Mouse (Mus musculus): ENCODE results near the gene Ppp1r1a. TPM values are rescaled to one million over a fixed set of nuclear protein-coding genes. Genes with fewer than 3 reads are reported as not detected.

The Ppp1r1a gene
- polyA plus RNA-seq, 1 experiment: 0.07 TPM

- no peaks in the 10 kb centered on the region; the same call in 1 of the 2 replicates for H3K4me1 ChIP-seq (ENCODE audit: control insufficient read depth, insufficient read depth, low read length)
- TF ChIP-seq CTCF (IDR thresholded peaks at IDR 0.05; ENCODE audit: control insufficient read depth, insufficient read depth, insufficient replicate concordance, low read depth, low read length): no peak
- TF ChIP-seq POLR2A (IDR thresholded peaks at IDR 0.05; ENCODE audit: control insufficient read depth, low read depth, low read length): no peak
- H3K36me3 ChIP-seq (ENCODE audit: control insufficient read depth, insufficient read depth, low read length): no peaks in the 10 kb centered on the region
- H3K27me3 ChIP-seq (ENCODE audit: control insufficient read depth, insufficient read depth, low read length): no peaks in the 10 kb centered on the region
- H3K4me3 ChIP-seq (ENCODE audit: control insufficient read depth, low read depth, low read length): no peak overlapping the region
- H3K27ac ChIP-seq (ENCODE audit: control insufficient read depth, insufficient read depth, low read depth, low read length): no peak overlapping the region
These were observed 52.7 kb downstream of the Ppp1r1a start for GRCm38 (mm10) chr15:103485106-103485505.

- no peak overlapping the region for H3K4me3 ChIP-seq (ENCODE audit: control insufficient read depth, low read depth, low read length)
- TF ChIP-seq CTCF (IDR thresholded peaks at IDR 0.05; ENCODE audit: control insufficient read depth, insufficient read depth, insufficient replicate concordance, low read depth, low read length): no peak
- no peak for TF ChIP-seq POLR2A (IDR thresholded peaks at IDR 0.05; ENCODE audit: control insufficient read depth, low read depth, low read length)
- H3K27ac ChIP-seq (ENCODE audit: control insufficient read depth, insufficient read depth, low read depth, low read length): no peak overlapping the region
- H3K27me3 ChIP-seq (ENCODE audit: control insufficient read depth, insufficient read depth, low read length): no peaks in the 10 kb centered on the region
- no peaks in the 10 kb centered on the region for H3K36me3 ChIP-seq (ENCODE audit: control insufficient read depth, insufficient read depth, low read length)
- H3K4me1 ChIP-seq (ENCODE audit: control insufficient read depth, insufficient read depth, low read length): no peaks in the 10 kb centered on the region; the same call in 1 of the 2 replicates
These were observed 53.3 kb downstream of the Ppp1r1a start for GRCm38 (mm10) chr15:103484490-103484889.

DNA sequence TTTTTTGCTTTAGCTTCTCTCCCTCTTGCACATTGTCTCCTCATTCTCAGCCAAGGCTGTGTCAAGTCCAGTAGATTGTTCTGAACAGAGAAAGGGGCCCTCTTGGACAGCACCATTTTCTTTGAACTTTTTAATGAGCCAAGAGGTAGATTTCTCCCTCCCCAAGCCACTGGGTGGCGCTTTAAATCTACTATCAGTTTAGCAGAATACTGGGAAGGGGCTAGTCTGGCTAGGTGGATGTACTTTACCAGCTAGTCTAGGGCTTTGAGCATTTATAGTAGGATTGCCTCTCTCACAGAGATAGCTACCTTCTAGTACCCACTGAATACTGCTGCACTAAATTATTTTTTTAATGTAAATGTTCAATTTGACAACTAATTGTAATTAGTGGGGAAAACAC lies 55.3 kb downstream of the Ppp1r1a start:
- TF ChIP-seq CTCF (IDR thresholded peaks at IDR 0.05; ENCODE audit: control insufficient read depth, insufficient read depth, insufficient replicate concordance, low read depth, low read length) (no peak), POLR2A (IDR thresholded peaks at IDR 0.05; ENCODE audit: control insufficient read depth, low read depth, low read length) (no peak)
- no peaks in the 10 kb centered on the region for H3K36me3 ChIP-seq (ENCODE audit: control insufficient read depth, insufficient read depth, low read length)
- no peak overlapping the region for H3K27ac ChIP-seq (ENCODE audit: control insufficient read depth, insufficient read depth, low read depth, low read length)
- H3K4me1 ChIP-seq (ENCODE audit: control insufficient read depth, insufficient read depth, low read length): no peaks in the 10 kb centered on the region; the same call in 1 of the 2 replicates
- H3K4me3 ChIP-seq (ENCODE audit: control insufficient read depth, low read depth, low read length): no peak overlapping the region
- H3K27me3 ChIP-seq (ENCODE audit: control insufficient read depth, insufficient read depth, low read length): no peaks in the 10 kb centered on the region

Other genes starting within 250 kb of the Ppp1r1a start
- gene Gpr84, start 227.4 kb downstream of the Ppp1r1a start, polyA plus RNA-seq (2012; rRNA removed): 0.24 and 0.43 TPM in 2 replicates
- gene Zfp385a, start 197.9 kb downstream of the Ppp1r1a start, polyA plus RNA-seq (2012; rRNA removed): 84.7 and 92.7 TPM in 2 replicates
- gene Itga5, start 171.2 kb downstream of the Ppp1r1a start, polyA plus RNA-seq (2012; rRNA removed): 1.1 and 1.4 TPM in 2 replicates
- gene Gtsf1, start 107.5 kb downstream of the Ppp1r1a start, polyA plus RNA-seq (2012; rRNA removed): 491 and 515 TPM in 2 replicates
- 111 and 129 TPM in 2 replicates for gene Gtsf2, start 89.5 kb downstream of the Ppp1r1a start, polyA plus RNA-seq (2012; rRNA removed)
- 58.5 and 61.5 TPM in 2 replicates for gene Nckap1l, start 84.2 kb downstream of the Ppp1r1a start, polyA plus RNA-seq (2012; rRNA removed)
- gene Pde1b, start 35.0 kb downstream of the Ppp1r1a start, polyA plus RNA-seq (2012; rRNA removed): 4.2 and 5.4 TPM in 2 replicates
- gene Glycam1, start 27.1 kb upstream of the Ppp1r1a start, polyA plus RNA-seq (2012; rRNA removed): not detected in 2 replicates
- 0.49 and 0.60 TPM in 2 replicates for gene Mucl1, start 217.5 kb upstream of the Ppp1r1a start, polyA plus RNA-seq (2012; rRNA removed)

Data from testis, adult 2 months (tissue).